Mouse (Mus musculus) erythroblast, embryonic 14.5 days (primary cell): ENCODE data around the gene Proser2.

Experiments
- GATA1 ChIP-seq: IDR thresholded peaks from 2 replicates; pipeline ENCODE4 v1.6.1; 2012; ENCODE audit warnings: low read length, inconsistent platforms, mixed read lengths
- TAL1 ChIP-seq: IDR thresholded peaks from 3 replicates; pipeline ENCODE4 v1.6.1; 2012; ENCODE audit warnings: low read length, inconsistent platforms, mixed read lengths

- TF ChIP-seq TAL1 (no peak), GATA1 (no peak)
These were observed 16.2 kb downstream of the Proser2 start for GRCm38 (mm10) chr2:6113792-6114191.
